Mouse (Mus musculus) olfactory bulb, adult 2 months (tissue): ENCODE measurements around the gene Ndufa11.

Source experiments
- CTCF ChIP-seq: fragments of 200-500 bp; IDR thresholded peaks from 2 replicates; pipeline ENCODE4 v1.5.1; 2012; ENCODE audit warnings: low read depth, mild to moderate bottlenecking, low read length, moderate library complexity; ENCODE audit not compliant: insufficient read depth
- POLR2A ChIP-seq: fragments of 200-500 bp; IDR thresholded peaks from 2 replicates; pipeline ENCODE4 v1.6.1; 2012; ENCODE audit warnings: mild to moderate bottlenecking, low read depth, low read length, moderate library complexity; ENCODE audit not compliant: insufficient read depth

DNA sequence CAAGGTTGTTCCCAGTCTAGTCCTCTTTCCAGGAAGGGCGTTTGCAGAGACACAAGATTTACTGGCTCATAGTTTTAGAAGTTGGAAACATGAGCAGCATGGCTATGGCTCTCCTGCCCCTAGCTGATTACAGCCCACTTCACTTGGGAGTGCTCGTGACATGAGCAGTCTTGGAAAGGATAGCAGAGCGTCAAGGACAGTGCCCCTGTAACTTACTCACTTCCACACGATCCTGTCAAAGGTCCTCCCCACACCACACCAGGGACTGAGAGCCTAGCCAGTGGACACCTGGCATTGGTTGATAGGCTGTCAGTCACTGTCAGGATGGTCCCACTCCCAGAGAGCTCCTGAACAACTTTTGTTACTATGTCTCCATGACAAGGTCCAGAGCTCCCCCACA, 14.5 kb upstream of the Ndufa11 start:
- no peak for TF ChIP-seq CTCF
- TF ChIP-seq POLR2A = no peak
